Comparison of ENCODE assay signal across 25 mouse cellular contexts in the genomic region with DNA sequence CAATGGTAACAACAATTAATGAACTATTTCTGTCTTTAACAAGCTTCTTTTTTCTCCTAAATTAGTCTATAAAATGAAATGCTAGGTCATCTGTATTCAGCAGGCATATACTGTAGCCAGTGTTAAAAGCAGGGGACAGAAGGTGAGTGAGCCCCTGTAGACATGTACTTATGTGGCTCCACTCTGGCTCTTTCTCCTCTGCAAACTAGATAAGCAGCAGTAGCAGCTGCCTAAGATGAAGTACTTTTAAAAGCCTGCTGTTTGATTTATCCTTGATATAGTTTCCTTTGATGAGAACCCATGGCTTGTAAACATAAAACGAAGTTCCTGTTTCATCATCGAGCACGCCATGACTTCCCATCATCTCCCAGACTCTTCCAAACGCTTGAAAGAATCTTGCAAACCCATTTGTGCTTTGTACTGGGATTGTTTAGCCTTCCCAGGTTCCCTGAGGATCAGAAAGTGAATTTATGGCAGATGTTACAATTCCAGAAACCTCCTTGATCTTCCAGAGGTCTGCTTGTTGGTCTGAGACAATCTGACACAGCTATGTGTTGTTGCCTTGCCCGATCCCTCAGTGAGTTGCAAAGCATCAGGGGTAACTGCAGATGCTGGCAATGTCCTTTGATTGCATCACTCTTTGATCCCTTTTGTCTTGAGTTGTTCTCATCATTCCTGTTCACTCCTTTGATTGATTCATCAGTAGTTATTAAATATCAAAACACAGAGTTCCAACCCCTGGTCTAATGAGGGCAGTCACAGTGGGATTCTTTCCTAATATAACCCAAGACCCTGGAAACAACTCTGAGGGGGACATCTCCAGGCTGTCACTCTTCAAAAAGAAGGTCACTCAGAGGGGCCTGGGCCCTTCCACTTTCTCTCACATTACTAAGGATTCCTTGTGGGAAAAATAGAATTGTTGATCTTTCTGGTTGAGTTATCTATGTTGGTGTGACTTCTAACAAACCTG.
DNase-seq lines count a peak whose midpoint lies in the region; ATAC-seq and TF ChIP-seq lines count a peak whose summit lies in the region.
"Had no signal": no experiment of that assay in that cellular context is flagged by ENCODE, and none has a peak within 500 bp of the region (broad histone marks: within the 10 kb centered on the region; RNA-seq: fewer than 3 reads in every experiment).

No protein-coding gene starts in this region.

- WGBS in forebrain, embryonic 13.5 days, result 82% methylated on average over 5 of the region's 5 CpGs
- 87% methylated on average over 5 of the region's 5 CpGs for WGBS in forebrain, postnatal 0 days
- 77% methylated on average over 5 of the region's 5 CpGs for WGBS in midbrain, embryonic 12.5 days
- 79% methylated on average over 5 of the region's 5 CpGs for WGBS in midbrain, embryonic 10.5 days
- WGBS in hindbrain, embryonic 14.5 days, result 81% methylated on average over 5 of the region's 5 CpGs

- ATAC-seq in forebrain, embryonic 13.5 days, result peak; percentile 66; the same call in 1 of the 2 replicates
- ATAC-seq in forebrain, postnatal 0 days, result no peak
- peak; percentile 41; the same call in 1 of the 2 replicates for ATAC-seq in midbrain, embryonic 12.5 days (ENCODE audit: low FRiP score, low read depth)
- no peak for ATAC-seq in hindbrain, embryonic 14.5 days (ENCODE audit: low FRiP score)
- ATAC-seq: activated CD4-positive, CD25-positive, alpha-beta regulatory T cell, adult 4 months; hindbrain, postnatal 0 days; inflammation-experienced regulatory T-cells, adult 6 months had no signal

- H3K4me2 ChIP-seq in forebrain, embryonic 13.5 days, result no peak overlapping the region
- H3K4me2 ChIP-seq in forebrain, postnatal 0 days (ENCODE audit: low read depth), result no peak overlapping the region
- H3K4me2 ChIP-seq in midbrain, embryonic 12.5 days (replicated peaks), result no peak overlapping the region
- no peak overlapping the region for H3K4me2 ChIP-seq in hindbrain, embryonic 14.5 days (replicated peaks)
- H3K4me2 ChIP-seq: embryonic facial prominence, embryonic 12.5 days; embryonic facial prominence, embryonic 15.5 days; heart, embryonic 12.5 days; heart, embryonic 15.5 days; hindbrain, embryonic 13.5 days had no signal

- no peak overlapping the region for H3K9ac ChIP-seq in forebrain, embryonic 13.5 days
- no peak overlapping the region for H3K9ac ChIP-seq in forebrain, postnatal 0 days
- H3K9ac ChIP-seq in midbrain, embryonic 12.5 days (replicated peaks), result no peak overlapping the region
- no peak overlapping the region for H3K9ac ChIP-seq in hindbrain, embryonic 14.5 days
- H3K9ac ChIP-seq: embryonic facial prominence, embryonic 12.5 days; embryonic facial prominence, embryonic 15.5 days; heart, embryonic 12.5 days; heart, embryonic 15.5 days; hindbrain, embryonic 13.5 days had no signal

- H3K4me3 ChIP-seq in forebrain, embryonic 13.5 days, result no peak overlapping the region
- no peak overlapping the region for H3K4me3 ChIP-seq in forebrain, postnatal 0 days (ENCODE audit: low read depth, low read length)
- H3K4me3 ChIP-seq in midbrain, embryonic 12.5 days, result no peak overlapping the region
- H3K4me3 ChIP-seq in midbrain, embryonic 10.5 days, result no peak overlapping the region
- H3K4me3 ChIP-seq in hindbrain, embryonic 14.5 days (replicated peaks; ENCODE audit: low read length), result no peak overlapping the region
- H3K4me3 ChIP-seq: embryonic facial prominence, embryonic 12.5 days; embryonic facial prominence, embryonic 15.5 days; heart, embryonic 12.5 days; heart, embryonic 15.5 days; hindbrain, embryonic 10.5 days; hindbrain, embryonic 13.5 days had no signal

- no peak for TF ChIP-seq CTCF in forebrain, postnatal 0 days (IDR thresholded peaks at IDR 0.05; ENCODE audit: low read depth)

- H3K27me3 ChIP-seq in forebrain, embryonic 13.5 days, result no peaks in the 10 kb centered on the region
- no peaks in the 10 kb centered on the region for H3K27me3 ChIP-seq in forebrain, postnatal 0 days (ENCODE audit: insufficient read depth, low read length)
- no peaks in the 10 kb centered on the region for H3K27me3 ChIP-seq in midbrain, embryonic 12.5 days
- no peaks in the 10 kb centered on the region for H3K27me3 ChIP-seq in midbrain, embryonic 10.5 days (ENCODE audit: low read depth, poor library complexity, severe bottlenecking)
- H3K27me3 ChIP-seq in hindbrain, embryonic 14.5 days (ENCODE audit: control insufficient read depth, insufficient read depth, low read length), result no peaks in the 10 kb centered on the region
- H3K27me3 ChIP-seq: embryonic facial prominence, embryonic 12.5 days; embryonic facial prominence, embryonic 15.5 days; heart, embryonic 12.5 days; heart, embryonic 15.5 days; hindbrain, embryonic 13.5 days had no signal

- H3K4me1 ChIP-seq in forebrain, embryonic 13.5 days, result 0 out of 2 replicates have a peak, but pooled peaks cover 4% of the 10 kb centered on the region
- no peaks in the 10 kb centered on the region for H3K4me1 ChIP-seq in forebrain, postnatal 0 days (ENCODE audit: insufficient read depth)
- 0 out of 2 replicates have a peak, but pooled peaks cover 3% of the 10 kb centered on the region for H3K4me1 ChIP-seq in midbrain, embryonic 12.5 days
- no peaks in the 10 kb centered on the region for H3K4me1 ChIP-seq in midbrain, embryonic 10.5 days
- H3K4me1 ChIP-seq in hindbrain, embryonic 14.5 days (replicated peaks; ENCODE audit: control insufficient read depth, insufficient read depth, low read length), result no peaks in the 10 kb centered on the region
- H3K4me1 ChIP-seq: embryonic facial prominence, embryonic 12.5 days; embryonic facial prominence, embryonic 15.5 days; heart, embryonic 12.5 days; heart, embryonic 15.5 days had no signal

- no peaks in the 10 kb centered on the region for H3K9me3 ChIP-seq in forebrain, embryonic 13.5 days (replicated peaks)
- no peaks in the 10 kb centered on the region for H3K9me3 ChIP-seq in forebrain, postnatal 0 days (ENCODE audit: low read length)
- no peaks in the 10 kb centered on the region for H3K9me3 ChIP-seq in midbrain, embryonic 12.5 days
- H3K9me3 ChIP-seq in midbrain, embryonic 10.5 days (replicated peaks), result no peaks in the 10 kb centered on the region
- H3K9me3 ChIP-seq in hindbrain, embryonic 14.5 days (ENCODE audit: control insufficient read depth, low read length), result no peaks in the 10 kb centered on the region
- H3K9me3 ChIP-seq: embryonic facial prominence, embryonic 12.5 days; embryonic facial prominence, embryonic 15.5 days; heart, embryonic 12.5 days; heart, embryonic 15.5 days; hindbrain, embryonic 10.5 days; hindbrain, embryonic 13.5 days had no signal

- no peak for DNase-seq in forebrain, postnatal 0 days
- no peak for DNase-seq in midbrain, embryonic 10.5 days (ENCODE audit: low spot score)
- DNase-seq in retina, embryonic 14.5 days (ENCODE audit: low spot score), result peak; percentile 17
- no peak for DNase-seq in hindbrain, embryonic 14.5 days (ENCODE audit: low spot score)
- DNase-seq: adrenal gland, adult 8-10 months; adrenal gland, postnatal 36 days; cerebellum, adult 11 months; cerebellum, adult 2 months; cerebellum, adult 9-11 months; cerebellum, postnatal 25 days; gastrocnemius, postnatal 25 days; heart, adult 18-20 months; heart, postnatal 10 days; heart, postnatal 36 days had no signal

- no peaks in the 10 kb centered on the region for H3K36me3 ChIP-seq in forebrain, embryonic 13.5 days (ENCODE audit: poor library complexity, severe bottlenecking)
- H3K36me3 ChIP-seq in forebrain, postnatal 0 days (ENCODE audit: insufficient read depth), result no peaks in the 10 kb centered on the region
- H3K36me3 ChIP-seq in midbrain, embryonic 12.5 days, result no peaks in the 10 kb centered on the region
- no peaks in the 10 kb centered on the region for H3K36me3 ChIP-seq in midbrain, embryonic 10.5 days
- no peaks in the 10 kb centered on the region for H3K36me3 ChIP-seq in hindbrain, embryonic 14.5 days (replicated peaks; ENCODE audit: control insufficient read depth, insufficient read depth)
- H3K36me3 ChIP-seq: embryonic facial prominence, embryonic 12.5 days; embryonic facial prominence, embryonic 15.5 days; heart, embryonic 12.5 days; heart, embryonic 15.5 days; hindbrain, embryonic 10.5 days; hindbrain, embryonic 13.5 days had no signal

- H3K27ac ChIP-seq in forebrain, embryonic 13.5 days, result no peak overlapping the region
- H3K27ac ChIP-seq in forebrain, postnatal 0 days (ENCODE audit: low read depth, low read length), result no peak overlapping the region
- H3K27ac ChIP-seq in midbrain, embryonic 12.5 days (replicated peaks), result no peak overlapping the region
- no peak overlapping the region for H3K27ac ChIP-seq in midbrain, embryonic 10.5 days (replicated peaks)
- no peak overlapping the region for H3K27ac ChIP-seq in hindbrain, embryonic 14.5 days
- H3K27ac ChIP-seq: embryonic facial prominence, embryonic 12.5 days; embryonic facial prominence, embryonic 15.5 days; heart, embryonic 15.5 days; hindbrain, embryonic 10.5 days; hindbrain, embryonic 13.5 days; hindbrain, postnatal 0 days had no signal

Comparison
In these comparisons a context has a peak if more than half of its experiments do, and no peak if none do; other contexts are left out.
1. ATAC-seq: peak in forebrain, embryonic 13.5 days (single experiment) and midbrain, embryonic 12.5 days (single experiment); none in forebrain, postnatal 0 days (single experiment) and hindbrain, embryonic 14.5 days (single experiment).